Mouse (Mus musculus): ENCODE data around the gene Slc26a10.

Gene Slc26a10

DNA sequence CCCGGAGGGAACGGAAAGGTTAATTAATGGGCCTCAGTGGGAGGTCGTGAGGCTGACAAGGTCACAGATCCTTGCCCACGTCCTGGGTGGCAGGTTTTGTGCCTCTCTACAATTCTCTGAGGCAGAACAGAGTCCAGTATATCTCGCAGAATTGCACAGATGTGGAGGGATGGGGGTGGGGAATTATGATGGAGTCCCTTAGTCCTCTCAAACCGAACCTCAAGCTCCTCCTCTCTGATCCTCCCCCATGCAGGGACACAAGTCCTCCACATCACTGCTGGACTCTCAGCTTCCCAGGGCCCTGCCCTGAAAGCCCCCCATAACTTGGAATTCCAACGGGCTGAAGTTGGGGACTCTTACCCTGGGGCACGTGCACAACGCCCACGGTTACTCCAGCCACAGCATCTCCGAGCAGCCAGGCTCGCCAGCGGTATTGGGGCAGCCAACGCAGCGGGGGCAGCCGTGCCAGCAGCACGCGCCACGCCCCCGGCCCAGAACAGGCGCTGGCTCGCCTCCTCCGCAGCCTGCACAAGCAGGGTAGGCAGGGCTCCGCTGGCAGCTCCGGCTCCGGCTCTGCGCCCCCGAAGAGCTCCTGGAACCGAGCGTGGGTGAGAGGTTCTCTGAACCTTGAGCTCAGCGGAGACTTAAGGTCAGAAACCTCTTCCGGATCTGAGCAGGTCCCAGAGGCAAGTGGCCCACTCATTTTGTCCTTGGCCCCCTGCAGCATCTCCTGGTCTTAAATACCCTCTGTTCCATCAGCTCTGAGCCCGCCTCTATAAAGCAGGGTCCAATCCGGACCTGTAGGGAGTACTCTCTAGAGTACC is at the start of gene Slc26a10:
Gene Slc26a10 (minus strand): TSS at position 775 of the 824 bp plus-strand sequence.
- DNase-seq, result peak; percentile 80

DNA sequence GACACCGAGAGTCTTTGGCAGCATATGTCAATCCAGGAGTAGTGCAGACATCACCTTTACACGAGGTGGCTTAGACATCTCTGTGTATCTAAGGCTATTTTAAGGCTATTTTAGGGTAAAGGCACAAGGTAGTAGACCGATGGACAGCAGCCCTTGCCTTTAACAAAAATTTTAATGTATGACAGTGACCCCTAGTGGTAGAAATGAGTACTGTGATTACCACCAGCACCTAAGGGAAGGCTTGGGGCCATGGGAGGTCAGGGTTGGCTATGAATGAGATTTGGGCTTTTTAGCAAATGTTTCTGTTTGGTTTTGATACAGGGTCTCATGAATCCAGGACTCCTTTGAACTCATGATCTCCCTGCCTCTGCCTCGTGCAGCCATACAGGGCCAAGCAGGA is 48.5 kb upstream of the Slc26a10 start:
- DNase-seq, result peak; percentile 56

DNA sequence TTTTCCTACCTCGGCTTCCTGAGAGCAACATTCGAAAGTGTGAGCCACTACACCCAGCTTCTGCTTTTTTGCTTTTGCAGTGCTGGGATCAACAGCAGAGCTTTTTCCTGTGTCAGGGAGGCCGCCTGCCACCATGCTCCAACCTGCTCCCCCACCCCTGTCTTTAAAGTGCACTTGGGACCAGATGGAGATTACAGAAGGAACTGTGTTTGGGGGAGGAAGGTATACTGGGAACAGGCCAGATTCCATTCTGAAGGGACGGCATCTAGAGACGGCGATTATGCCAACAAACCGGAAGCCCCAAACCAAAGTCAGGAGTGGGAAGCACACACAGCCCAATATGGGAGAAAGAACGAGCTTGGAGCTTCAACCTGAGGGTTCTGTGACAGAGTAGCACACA is 46.7 kb upstream of the Slc26a10 start:
- DNase-seq, result no peak

DNA sequence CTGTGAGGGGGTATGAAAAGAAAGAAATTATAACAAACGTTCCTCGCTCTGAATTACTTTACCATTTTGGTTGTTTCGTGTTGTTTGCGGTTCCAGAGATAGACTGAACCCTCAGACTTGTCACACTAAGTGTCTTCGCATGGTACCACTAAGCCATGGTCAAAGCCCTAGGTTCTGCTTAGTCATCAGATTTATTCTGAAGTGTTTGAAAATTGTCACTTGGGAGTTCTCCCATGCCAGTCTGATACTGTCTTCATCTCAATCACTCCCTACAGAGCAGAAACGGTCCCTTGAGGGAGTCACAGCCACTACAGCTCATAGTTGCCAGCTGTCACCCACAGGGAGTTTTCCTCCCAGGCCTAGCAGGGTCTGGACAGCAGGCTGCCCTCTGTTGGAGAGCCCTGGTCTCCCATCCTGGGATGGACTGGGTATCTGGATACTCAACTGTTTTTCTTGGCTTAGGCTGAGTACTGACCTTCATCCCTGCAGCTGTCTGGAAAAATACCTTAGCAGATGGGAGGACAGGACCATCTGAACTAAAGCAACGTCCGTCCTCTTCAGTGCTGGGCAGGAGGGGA is 46.0 kb upstream of the Slc26a10 start:
- DNase-seq, result no peak

DNA sequence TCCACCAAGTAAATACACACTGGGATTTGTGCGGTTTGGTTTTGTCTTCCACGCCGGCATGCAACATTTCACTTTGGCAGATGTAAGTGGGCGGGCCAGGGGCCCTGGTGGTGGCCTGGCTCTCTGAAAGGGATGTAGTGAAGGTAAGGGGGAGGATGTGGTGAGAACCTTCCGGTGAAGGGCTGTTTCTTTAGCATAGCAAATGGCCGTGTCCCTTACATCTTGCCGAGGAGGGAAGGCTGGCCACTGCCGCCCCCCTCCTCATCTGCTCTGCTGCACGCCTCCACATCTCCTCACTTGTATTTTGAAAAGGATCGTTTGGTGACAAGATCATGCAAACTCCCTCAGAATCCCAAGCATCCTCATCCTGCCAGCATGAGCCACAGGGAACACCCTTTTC is 45.3 kb upstream of the Slc26a10 start:
- peak; percentile 74 for DNase-seq

DNA sequence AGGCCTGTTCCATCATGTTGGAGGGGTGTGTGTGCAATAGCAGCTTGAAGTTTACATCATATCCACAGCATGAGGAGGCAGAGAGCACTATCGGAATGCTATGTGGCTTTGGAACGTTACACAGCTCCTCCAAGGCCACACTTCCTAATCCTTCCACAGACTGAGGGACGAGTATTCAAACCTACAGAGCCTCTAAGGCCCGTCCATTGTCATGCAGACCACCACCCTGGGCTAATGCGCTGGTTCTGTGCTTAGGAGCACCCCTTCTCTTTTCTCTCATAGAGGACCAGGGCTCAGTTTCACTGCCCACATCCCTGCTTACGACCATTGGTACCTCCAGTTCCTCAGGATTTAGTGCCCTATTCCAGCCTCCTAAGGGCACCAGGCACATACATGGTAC is 44.8 kb upstream of the Slc26a10 start:
- DNase-seq, result no peak

DNA sequence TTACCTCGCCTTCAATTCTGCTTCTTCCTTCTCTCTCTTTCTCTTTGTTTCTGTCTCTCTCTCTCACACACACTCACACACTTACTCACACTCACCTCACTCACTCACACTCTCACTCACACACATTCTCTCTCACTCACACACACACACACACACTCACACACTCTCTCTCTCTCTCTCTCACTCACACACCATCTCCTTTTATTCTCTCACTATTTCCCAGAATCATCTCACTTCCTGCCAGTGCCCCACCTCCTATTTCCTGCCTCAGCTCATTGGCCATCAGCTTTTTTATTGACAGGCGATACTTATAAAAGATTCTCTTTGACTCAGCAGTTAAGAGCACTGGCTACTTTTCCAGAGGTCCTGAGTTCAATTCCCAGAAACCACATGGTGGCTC is 37.9 kb upstream of the Slc26a10 start:
- no peak for DNase-seq

DNA sequence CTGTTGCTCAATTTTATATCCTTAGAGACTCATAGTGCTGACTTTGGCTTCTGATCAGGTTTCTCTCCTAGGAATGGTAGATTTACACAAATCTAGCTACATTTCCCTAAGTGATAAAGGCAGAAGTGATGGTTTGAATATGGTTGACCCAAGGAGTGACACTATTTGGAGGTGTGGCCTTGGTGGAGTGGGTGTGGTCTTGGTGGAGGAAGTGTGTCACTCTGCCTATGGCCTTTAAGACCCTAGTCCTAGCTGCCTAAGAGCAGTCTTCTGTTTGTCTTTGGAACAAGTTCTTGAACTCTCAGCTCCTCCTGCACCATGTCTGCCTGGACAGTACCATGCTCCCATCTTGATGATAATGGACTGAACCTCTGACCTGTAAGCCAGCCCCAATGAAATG is 36.7 kb upstream of the Slc26a10 start:
- DNase-seq, result no peak

DNA sequence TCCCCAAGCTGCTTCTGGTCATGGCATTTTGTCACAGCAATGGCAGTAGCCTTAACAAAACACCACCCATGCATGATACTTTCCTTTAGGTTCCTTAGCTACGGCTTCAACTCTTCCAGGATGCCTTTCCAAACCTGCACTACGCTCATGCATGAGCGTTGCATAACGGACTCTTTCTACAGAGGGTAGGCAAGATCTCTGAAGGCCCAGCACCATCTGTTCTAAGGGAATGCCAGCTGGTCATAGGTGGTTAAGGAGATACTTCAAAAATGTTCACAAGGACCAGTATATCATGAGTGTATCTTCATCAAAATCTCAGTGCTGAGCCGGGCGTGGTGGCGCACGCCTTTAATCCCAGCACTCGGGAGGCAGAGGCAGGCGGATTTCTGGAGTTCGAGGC is 36.0 kb upstream of the Slc26a10 start:
- peak; percentile 69 for DNase-seq

DNA sequence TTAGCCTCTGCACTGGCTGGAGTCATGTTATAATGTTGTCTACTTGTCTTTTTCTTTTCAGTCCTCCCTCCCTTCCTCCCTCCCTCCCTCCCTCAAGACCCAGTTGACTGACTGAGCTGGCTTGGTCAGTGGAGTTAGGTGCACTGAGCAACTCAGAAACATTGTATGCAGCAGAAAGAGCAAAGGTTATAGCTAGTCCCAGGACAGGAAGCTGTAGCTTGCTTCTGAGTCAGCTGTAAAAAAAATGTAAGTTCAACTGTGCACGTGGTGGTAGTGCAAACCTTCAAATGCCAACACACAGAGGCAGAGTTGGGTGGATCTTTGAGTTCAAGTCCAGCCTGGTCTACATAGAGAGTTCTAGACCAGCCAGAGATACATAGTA is 34.0 kb upstream of the Slc26a10 start:
- no peak for DNase-seq

DNA sequence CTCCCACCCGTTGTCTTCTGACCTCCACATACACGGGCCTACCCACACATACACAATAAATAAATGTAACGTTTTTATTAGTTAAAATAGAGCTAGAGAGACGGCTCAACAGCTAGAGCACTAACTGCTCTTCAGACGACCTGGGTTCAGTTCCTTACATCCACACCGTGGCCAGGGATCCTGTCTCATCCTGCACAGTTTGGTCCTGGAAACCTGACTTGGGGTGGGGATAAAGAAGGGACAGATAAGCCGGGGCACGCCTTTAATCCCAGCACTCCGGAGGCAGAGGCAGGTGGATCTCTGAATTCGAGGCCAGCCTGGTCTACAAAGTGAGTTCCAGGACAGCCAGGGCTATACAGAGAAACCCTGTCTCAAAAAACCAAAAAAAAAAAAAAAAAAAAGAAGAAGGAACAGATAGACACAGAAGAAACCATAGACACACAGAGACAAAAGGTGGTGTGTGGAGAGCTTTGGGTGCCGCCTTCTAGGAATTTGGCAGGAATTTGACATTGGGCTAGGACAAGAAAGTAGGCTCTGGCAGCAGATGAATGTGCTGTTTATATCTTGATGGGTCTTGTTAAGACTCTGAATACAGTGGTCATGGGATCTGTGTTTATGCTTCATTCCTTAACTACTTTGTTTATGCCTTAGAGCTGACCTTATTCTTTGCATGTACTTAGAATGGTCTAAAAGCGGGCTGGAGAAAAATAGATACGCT is 33.4 kb upstream of the Slc26a10 start:
- DNase-seq, result no peak

DNA sequence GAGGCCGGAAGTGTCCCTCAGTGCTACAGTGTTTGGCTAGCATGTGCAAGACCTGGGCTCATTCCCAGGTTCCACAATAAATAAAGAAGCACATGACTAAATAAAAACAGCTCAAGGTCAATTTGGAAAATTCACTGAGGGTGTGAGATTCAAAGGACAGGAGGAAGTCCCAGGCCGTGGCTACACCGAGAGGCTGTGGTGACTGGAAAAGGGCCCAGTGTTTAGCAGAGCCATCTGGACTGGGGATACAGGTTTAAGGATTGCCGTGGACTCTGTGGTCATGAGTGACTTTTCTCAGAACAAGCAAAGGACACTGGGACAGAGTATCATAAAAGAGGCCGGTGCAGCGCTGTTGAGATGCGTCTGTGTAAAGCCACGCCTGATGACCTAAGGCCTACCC is 32.8 kb upstream of the Slc26a10 start:
- DNase-seq, result no peak

DNA sequence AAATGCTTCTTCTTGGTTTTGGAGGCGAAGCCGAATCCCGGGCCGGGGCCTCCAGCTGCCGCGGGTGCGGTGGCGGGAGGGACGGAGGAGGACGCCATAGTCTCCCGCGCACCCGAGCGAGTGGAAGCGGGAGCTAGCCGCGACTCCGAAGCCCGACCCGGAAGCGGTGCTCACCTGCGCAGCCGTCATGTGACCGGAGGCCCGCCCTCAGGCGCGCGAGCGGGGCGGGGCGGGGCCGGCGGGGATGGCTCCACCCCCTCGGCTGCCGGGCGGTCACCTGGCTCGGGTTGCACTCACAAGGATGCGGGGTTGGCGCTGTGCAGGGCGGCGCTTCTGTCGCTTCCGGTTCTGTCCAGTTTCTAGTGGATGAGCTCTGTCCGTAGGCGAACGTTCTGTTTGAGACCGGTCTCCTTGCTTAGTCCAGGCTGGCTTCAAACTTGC is 31.0 kb upstream of the Slc26a10 start, which contains the start of gene Pip4k2c:
Gene Pip4k2c (minus strand): TSS at position 172 of the 441 bp plus-strand sequence.
- DNase-seq, result peak; percentile 95

DNA sequence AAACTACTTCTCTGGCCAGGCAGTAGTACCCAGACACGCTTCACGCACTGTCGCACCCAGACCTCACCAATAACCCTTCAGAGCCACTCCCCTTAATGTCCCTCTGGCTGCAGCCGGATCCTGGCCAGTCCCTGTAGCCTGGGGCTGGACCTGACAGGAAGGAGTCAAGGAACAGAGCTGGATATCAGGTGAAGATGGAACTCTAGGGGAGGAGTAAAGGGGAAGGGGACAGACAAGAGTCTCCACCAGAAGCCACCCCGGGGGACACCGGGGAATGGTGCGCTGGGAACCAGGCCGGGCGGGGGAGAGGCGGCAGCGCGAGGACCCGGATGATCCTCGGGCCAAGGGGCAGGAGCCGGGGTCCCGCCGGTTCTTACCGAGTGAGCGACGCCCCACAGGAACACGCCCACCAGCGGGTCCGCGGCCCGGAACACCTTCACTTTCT is 30.5 kb upstream of the Slc26a10 start:
- DNase-seq, result no peak

DNA sequence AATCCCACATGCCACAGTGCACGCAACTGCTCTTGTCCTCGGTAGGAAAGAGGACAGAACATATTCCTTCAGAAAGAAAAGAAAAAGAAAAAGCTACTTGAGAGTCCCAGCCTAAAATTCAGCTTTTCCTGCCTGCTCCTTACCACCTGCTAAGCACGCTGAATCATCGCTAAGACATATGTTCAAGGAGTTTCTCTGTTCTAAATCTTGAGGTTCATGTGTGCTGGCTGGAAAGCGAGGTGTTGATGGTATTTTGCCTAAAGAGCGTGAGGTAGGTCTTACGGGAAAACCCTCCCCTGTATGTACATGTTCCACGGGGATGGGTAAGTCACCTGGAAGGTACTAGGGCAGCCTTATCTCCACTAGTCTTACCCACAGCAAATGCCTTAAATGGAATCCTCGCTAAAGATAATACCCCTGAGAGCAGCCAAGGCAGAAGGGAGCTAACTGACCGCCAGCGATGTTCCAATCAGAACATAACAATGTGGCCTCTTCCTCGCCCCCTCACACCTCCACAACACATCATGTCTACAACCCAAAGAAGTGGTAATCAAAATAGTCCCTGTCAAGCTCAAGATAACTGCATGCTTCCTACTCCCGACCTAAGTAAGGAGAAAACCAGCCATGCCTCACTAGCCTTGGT is 29.6 kb upstream of the Slc26a10 start:
- DNase-seq, result no peak

DNA sequence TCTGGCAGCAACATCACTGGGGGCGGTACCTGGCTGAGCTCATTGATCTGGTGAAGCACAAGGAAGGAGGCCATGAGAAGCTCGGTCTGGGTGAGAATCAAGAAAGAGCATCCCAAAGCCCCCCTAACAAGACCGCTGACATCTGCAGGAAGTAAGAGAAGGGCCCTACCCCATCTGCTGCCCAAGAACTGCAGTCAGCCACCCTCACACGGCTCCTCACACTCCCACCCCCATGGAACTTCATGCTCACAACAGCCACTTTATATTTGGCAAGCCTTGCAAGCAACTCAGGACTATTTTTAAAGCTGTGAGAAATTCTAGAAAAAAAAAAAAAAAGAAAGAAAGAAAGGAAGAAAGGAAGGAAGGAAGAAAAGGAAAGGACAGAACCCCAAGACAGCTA is 28.5 kb upstream of the Slc26a10 start:
- DNase-seq, result peak; percentile 81

DNA sequence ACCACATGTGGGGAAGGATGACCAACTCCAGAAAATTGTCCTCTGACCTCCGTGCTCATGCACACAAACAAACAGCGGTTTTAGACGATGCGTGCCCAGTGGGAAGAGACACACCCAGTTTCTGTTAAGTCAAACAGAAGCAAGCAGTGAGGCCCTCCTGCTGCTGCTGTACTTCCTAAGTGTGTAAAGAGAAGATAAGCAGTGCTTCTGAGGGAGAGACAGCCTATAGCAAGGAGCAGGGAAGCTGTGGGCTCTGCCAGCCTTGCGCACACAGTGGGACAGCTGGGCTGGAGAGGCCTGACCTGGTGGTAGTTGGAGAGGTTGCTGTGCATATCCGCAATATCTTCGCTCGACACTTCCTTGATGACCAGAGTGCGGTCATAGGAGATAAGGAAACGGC is 24.9 kb upstream of the Slc26a10 start:
- no peak for DNase-seq

DNA sequence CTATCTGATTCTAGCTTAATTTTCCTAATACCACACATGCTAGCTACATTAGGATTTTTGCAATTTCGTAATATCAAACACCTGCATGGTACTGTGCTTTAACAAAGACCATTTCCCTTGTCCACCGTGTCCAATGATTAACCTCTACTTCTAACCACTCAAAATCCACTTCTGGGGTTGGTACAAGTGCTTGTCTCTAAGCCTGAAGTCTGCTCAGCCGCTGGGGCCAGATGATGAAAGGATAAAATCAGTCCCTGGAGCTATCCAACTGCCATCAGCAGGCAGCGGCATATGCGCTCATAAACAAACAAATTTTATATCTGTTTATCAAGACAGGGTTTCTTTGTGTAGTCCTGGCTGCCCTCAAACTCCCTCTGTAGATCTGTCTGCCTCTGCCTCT is 24.1 kb upstream of the Slc26a10 start:
- no peak for DNase-seq

DNA sequence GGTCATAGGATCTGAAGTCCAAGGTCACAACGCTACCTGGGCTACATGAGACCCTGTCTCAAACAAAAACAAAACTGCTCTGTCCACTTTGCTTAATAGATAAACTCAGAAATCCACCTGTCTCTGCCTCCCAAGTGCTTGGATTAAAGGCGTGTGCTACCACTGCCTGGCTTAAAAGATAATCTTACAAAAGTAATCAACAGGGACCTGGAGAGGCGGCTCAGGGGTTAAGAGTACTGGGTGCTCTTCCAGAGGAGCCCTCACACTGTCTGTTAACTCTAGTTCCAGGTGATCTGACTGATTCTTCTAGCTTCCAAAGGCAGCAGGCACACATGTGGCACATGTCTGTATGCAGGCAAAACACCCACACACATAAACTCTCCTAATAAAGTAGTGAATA is 22.7 kb upstream of the Slc26a10 start:
- DNase-seq, result no peak

DNA sequence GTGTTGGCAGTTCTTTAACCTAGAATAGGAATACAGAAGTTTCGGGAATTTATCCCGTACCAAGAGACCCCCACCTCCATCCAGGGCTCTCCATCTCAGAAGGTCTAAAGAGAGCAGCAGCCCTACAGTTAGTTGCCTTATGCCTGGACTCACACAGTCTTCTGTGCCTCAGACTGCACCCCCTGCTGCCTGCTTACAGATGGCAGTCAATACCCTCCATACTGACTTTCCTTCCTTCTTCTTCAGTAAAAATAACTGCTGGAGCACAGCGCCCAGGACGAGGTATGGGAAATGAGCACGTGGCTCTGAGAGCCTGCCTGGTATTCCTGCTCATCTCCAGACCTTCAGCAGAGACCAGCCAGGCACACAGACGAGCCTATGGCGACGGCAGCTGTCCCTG is 19.8 kb upstream of the Slc26a10 start:
- no peak for DNase-seq

DNA sequence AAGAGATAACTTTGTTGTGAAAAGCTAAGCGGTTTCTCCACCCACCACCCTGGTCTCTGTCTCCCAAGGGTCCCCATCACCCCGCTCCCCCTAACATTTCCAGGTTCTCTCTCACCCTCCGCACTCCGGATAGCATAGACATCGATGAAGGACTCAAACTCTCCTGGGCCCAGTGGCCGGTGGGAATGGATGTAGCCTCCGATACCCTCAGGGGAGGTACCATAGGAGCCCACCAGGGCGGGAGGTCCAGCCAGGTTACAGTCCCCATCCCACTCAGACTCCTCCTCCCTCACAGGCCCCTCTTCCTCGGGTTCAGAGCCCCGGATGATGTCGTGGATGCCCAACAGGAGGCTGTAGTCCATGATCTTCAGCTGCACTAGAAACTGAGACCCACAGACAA is 19.0 kb upstream of the Slc26a10 start:
- no peak for DNase-seq

DNA sequence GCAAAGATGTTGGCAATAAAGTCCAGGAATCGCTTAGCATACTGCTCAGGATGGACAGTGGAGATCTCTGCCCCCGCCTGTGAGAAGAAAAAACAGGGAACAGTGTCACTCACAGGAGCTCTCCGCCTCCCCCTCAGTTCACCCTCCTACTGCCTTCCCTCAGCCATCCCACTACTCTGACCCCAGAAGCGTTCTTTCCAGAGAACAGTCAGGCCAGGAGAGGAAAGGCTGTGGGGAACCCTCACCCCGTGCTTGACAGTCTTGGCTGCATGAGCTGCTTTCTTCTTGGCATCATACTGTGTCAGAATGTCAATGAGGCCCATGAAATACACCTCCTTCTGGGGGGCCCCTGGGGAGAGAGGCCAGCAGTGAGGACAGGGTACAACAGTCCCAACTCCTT is 18.6 kb upstream of the Slc26a10 start:
- no peak for DNase-seq

DNA sequence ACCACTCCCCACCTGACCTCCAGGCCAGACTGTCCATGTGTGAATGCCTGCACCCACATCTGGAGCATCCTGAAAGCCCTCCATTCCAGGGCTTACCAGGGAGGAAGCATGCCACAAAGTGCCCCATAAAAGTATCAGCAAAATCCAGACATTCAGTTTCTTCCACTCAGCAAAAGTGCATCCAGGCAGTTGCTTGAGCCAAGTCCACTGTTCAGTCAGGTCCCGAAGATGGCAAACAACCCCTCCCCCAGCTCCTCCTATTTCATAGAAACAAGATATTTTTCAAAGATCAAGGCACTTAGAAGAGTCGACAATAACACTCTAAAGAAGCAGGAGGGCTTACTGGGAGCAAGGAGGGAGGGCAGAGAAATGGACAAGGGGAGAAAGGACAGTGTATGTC is 18.0 kb upstream of the Slc26a10 start:
- no peak for DNase-seq

Measured in right cerebral cortex, adult 18-20 months (tissue).